Mouse (Mus musculus) adipocyte (in vitro differentiated cells): ENCODE data around the gene Phldb3.
A peak's percentile ranks its signal among the peaks of the same experiment; 100 is the strongest.
"Not testable (repeated sequence)": the region's sequence is repeated elsewhere in the genome, so short reads cannot be mapped to it uniquely, and the experiment has no call there.

Experiments
- DNase-seq: peaks from one replicate; pipeline ENCODE4 v3.0.0-alpha.2; 2016; ENCODE audit warnings: low spot score

Phldb3 gene

GRCm38 (mm10) chr7:24594309-24594803 is 16.2 kb upstream of the Phldb3 start:
- no peak for DNase-seq

- no peak for DNase-seq
Measured at GRCm38 (mm10) chr7:24595464-24595863, 15.1 kb upstream of the Phldb3 start.

DNA sequence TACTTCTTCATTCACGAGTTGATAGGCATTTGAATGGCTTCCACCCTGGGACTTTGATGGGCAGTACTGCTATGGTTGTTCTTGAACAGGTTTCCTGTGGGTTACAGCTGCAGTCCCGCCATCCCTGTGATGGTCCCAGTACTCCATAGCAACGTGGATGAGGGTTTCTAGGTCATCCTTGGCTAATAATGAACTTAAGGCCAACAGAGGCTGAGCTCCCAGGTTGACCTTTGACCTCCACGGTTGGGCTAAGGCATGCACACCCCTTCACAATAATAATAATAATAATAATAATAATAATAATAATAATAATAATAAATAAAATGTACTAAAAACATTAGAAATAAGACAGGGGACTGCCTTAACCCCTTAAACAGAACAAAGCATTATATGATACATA is 12.4 kb upstream of the Phldb3 start:
- no peak for DNase-seq

DNA sequence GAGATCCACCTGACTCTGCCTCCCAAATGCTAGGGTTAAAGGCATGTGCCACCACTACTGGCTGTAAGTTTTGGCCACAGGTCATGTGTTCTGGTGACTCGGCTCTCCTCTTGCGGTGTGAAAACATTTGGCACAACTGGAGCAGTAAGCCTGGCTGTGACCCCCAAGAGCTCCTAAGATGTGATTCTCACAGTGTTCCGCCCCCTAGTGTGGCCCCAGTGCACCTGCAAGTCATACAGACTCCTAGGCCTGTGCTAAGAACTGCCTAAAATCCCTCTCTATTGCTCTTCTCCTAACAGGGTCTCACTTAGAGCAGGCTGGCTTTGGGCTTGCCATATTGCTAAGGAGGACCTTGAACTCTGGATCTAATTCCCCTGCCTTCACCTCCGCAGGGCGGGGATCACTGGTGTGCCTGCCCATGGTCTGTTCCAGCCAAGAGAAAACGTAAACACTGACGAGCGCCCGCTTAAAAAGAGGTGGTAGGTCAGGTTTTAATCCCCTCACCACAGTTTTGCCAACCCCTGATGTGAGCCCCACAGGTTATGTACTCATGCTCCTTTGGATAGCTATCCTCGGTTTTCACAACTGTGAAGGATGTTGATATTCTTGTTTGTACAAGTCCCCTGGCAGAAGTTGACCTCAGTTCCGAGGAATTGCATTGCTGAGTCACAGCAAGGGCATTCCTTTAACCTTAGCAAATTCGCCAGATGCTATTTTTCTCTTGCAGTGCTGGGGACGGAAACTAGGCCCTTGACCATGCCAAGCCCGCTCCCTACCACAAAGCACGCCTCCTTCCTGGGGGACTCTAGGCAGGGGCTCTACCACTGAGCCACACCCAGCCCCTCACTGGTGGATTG is 11.1 kb upstream of the Phldb3 start:
- DNase-seq: no peak

DNA sequence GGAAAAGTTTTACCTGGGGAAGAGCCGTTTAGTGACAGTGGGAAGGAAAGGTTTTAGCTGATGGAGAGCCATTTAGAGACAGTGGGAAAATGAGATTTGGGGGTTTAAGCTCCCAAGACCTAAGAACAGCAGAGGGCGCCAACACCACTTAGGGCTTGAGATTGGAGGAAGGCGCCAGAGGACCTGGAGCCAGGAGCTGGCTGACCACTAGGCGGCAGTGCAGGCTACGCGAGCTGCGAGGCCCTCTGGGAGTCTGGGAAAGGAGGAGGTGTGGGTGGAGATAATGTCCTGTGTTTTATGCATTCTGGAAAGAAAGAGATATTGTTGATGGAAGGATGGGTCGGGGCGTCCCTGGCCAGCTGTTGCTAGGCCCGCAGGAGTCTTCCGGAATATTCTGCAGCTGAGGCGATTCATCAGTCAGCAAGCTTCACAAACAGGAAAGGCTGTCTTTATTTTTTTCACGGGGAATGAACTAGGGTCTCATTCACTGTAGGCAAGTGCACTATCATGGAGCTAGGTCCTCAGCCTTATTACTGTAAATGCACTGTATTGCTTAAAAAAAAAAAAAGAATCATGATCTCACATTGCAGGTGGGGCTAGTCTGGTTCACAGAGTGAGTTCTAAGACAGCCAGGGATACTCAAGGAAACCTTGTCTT is 9.5 kb upstream of the Phldb3 start:
- peak; percentile 87 for DNase-seq

DNA sequence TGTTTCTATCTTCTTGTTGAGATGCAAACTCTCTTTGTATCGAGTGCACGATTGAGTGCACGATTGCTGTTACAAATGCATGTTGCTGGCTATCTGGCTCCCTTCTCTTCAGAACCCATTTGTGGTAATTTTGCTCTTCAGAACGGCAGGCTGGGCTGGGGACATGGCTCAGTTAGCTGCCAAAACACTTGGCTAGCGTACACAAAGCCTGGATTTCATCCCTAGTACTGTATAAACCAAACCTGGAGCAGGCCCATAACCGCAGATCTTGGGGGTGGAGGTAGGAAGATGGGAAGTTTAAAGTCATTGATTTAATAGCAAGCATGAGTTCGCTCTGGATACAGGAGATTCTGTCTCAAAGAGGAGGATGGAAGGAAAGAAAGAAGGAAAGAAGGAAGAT is 5.0 kb upstream of the Phldb3 start:
- no peak for DNase-seq

- DNase-seq: no peak
Measured at GRCm38 (mm10) chr7:24606046-24606445, 4.5 kb upstream of the Phldb3 start.

DNA sequence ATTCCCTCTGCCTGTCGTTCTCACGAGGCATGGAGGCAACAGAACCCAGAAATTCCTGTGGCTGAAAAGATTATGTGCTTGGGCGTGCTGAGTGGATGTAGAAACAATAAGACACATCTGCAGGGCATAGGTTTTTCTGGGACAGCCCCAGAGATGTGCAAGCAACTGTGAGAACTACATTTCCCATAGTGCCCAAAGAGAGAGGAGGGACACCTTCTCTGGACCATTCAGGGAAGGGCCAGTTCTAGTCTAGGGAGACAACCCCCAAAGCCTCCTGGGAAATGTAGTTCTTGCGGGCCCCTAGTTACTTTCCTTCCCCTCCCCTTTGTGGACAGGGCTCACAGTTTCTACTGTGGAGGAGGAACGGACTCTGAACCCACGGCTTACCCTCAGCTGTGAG is 2.5 kb upstream of the Phldb3 start:
- peak; percentile 5 for DNase-seq

GRCm38 (mm10) chr7:24608561-24608960 is 2.0 kb upstream of the Phldb3 start:
- no peak for DNase-seq

- DNase-seq: no peak
Measured at GRCm38 (mm10) chr7:24610879-24611494, 424 bp downstream of the Phldb3 start.

DNA sequence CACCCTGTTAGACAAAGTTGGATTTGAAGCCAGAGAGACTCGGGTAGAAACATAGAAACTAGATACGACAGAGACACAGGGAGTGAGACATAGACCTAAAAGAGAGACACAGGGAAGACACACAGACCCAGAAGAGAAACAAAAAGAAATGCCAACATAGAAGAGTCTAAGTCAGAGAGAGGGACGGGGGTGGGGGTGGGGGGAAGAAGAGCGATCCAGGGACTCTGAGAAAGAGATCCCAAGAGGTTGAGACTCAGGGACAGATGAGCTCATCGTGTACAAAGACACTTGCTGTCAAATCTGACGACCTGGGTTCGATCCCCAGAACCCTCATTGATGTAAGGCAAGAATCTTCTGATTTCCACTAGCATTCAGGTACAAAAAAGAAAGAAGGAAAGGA is 1.1 kb downstream of the Phldb3 start:
- DNase-seq: no peak

GRCm38 (mm10) chr7:24612308-24612910 is 1.8 kb downstream of the Phldb3 start:
- DNase-seq: no peak

DNA sequence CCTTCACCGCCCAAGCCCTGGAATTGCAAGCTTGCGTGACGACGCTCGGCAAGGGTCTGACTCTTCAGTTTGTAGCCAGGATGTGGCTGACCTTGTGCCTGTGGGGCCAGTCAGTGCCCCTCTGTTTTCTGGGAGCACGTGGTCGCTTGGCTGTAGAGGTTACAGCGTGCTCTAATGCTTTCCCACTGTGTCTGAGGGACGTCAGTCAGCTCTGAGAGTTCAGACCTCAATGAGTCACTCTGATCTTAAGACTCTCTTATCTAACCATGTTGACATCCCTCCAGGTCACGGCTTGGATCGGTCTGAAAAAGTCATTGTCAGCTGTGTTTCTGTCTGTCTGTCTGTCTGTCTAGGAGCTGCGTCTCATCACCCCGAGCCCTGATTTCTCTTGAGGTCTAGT is 4.3 kb downstream of the Phldb3 start:
- DNase-seq: no peak

- DNase-seq: no peak
Measured at GRCm38 (mm10) chr7:24617763-24618162, 7.2 kb downstream of the Phldb3 start.

DNA sequence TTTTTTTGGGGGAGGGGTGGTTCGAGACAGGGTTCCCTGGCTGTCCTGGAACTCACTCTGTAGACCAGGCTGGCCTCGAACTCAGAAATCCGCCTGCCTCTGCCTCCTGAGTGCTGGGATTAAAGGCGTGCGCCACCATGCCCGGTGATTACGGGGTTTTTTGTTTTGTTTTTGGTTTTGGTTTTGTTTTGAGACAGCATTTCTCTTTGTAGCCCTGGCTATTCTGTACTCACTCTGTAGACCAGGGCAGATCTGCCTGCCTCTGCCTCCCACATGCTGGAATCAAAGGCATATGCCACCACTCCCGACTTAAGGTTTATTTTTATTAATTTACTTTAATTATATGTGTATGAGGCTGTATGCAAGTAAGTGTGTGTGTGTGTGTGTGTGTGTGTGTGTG is 7.8 kb downstream of the Phldb3 start:
- DNase-seq: not testable (repeated sequence)

- no peak for DNase-seq
Measured at GRCm38 (mm10) chr7:24619671-24620397, 9.3 kb downstream of the Phldb3 start.

DNA sequence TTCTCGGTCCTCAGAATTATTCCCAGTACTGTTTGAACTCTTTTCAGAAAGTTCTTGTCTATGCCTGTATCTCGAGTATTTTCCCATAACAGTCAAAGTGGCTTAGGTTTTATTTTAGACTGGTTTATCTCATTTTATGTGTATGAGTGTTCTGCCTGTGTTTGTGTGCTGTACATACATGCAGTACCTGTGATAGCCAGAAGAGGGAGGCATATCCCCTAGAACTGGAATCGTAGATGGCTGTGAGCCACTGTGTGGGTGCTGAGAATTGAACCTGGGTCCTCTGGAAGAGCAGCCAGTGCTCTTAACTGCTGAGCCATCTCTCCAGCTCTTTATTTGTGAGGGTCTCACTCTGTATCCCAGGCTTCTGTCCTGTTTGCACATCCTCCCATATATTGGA is 10.6 kb downstream of the Phldb3 start:
- no peak for DNase-seq

DNA sequence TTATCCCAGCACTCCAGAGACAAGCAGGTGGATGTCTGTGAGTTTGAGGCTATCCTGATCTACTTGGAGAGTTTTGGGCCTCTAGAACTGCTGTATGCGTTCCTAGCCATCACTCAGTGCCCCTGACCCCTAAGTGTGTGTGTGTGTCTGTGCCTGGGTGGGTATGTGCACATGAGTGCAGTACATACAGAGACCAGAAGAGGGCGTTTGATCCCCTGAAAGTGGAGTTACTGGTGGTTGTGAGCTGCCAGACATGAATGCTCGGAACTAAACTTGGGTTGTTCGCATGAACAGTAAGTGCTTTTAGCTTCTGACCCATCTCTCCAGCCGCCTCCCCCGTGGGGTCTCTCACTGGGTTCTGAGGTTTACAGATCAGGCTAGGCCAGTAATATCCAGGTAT is 12.4 kb downstream of the Phldb3 start:
- DNase-seq: no peak

DNA sequence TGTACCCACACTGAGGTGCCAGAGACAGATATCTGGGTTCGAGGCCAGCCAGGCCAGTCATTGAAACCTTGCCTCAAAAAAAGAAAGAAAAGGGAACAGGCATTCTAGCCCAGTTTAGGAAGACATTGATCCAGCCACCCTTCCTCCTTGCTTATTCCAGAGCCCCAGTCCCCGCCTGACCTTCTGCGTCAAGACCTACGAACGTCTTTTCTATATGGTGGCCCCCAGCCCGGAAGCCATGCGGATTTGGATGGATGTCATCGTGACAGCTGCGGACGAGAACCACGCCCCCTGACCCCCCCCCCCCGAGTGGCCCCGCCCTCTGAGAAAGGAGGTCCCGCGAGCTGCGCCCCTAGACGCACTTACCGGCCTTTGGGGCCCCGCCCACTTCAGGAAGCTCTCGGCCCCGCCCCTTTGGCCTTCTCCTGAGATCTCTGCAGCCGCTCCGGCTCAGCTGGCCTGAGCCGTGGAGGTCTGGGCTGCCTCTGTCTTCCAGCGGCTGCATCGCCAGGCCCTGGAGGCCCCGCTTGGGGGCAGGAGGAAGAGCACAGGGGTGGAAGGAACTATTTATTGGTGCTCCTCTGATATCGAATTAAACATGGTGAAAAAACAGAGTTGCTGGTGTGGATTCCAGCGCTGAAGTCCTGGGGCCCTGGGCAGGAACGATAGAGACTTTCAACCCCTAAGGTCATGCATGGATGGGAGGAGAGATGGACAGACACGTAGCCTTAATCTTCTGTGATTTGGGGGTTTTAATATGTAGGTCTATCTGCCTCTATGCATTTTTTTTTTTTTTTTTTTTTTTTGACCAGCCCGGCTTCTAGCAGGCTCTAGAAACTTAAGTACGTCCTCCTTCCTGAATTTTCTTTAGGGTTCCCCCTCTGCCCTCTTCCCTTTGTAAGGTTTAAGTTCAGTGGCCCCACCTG is 18.4 kb downstream of the Phldb3 start:
- no peak for DNase-seq

- no peak for DNase-seq
Measured at GRCm38 (mm10) chr7:24629672-24630071, 19.1 kb downstream of the Phldb3 start.
